Mouse (Mus musculus) MEL (cell line): ENCODE measurements at regions not wholly inside any gene's neighbourhood (a gene's known extent, or its start where the extent isn't known, plus 50 kb on each side); places are given as distances from the start of the nearest gene placed in this dataset.
A peak's percentile ranks its signal among the peaks of the same experiment; 100 is the strongest.

Experiments
- DNase-seq: peaks from one replicate; pipeline ENCODE4 v3.0.0; 2011; ENCODE audit warnings: low read depth, low spot score
- H3K27ac ChIP-seq: 2 replicates; pipeline ENCODE4 v1.5.1; 2012; ENCODE audit warnings: low read depth, mild to moderate bottlenecking, control low read depth, low read length, moderate library complexity; ENCODE audit not compliant: control insufficient read depth
- H3K27me3 ChIP-seq, 2 experiments: fragments of 150-350 bp in 1 of 2; sonication (generic) in 1 of 2; 2 replicates each; pipeline ENCODE4 v1.6.1; 2012; ENCODE audit warnings: low read length in 2 of 2, mild to moderate bottlenecking in 2 of 2, improper control_type of control experiment in 1 of 2, moderate library complexity in 1 of 2; ENCODE audit not compliant: insufficient read depth in 2 of 2, control insufficient read depth in 1 of 2
- H3K36me3 ChIP-seq, 2 experiments: 2 replicates each; pipeline ENCODE4 v1.6.1; 2012 to 2014; ENCODE audit warnings: low read length in 2 of 2, improper control_type of control experiment in 1 of 2, inconsistent platforms in 1 of 2, mild to moderate bottlenecking in 1 of 2; ENCODE audit not compliant: insufficient read depth in 2 of 2, control insufficient read depth in 1 of 2
- H3K4me1 ChIP-seq, 2 experiments: fragments of 150-350 bp in 1 of 2; sonication (generic) in 1 of 2; 2 replicates each; pipeline ENCODE4 v1.6.1; 2012; ENCODE audit warnings: low read length in 2 of 2, improper control_type of control experiment in 1 of 2, mild to moderate bottlenecking in 1 of 2; ENCODE audit not compliant: insufficient read depth in 2 of 2, control insufficient read depth in 1 of 2
- H3K4me3 ChIP-seq, 2 experiments: fragments of 150-350 bp in 1 of 2; sonication (generic) in 1 of 2; 2 replicates each; pipeline ENCODE4 v1.5.1; 2012; ENCODE audit warnings: low read depth in 2 of 2, low read length in 2 of 2, mild to moderate bottlenecking in 2 of 2, moderate library complexity in 2 of 2, control low read depth in 1 of 2, improper control_type of control experiment in 1 of 2; ENCODE audit not compliant: control insufficient read depth in 1 of 2, insufficient read depth in 1 of 2
- H3K79me2 ChIP-seq: 2 replicates; pipeline ENCODE4 v1.6.1; 2012; ENCODE audit warnings: mild to moderate bottlenecking, low read length, moderate library complexity; ENCODE audit not compliant: control insufficient read depth, poor library complexity, insufficient read depth
- H3K9ac ChIP-seq: 2 replicates; pipeline ENCODE4 v1.6.1; 2012; ENCODE audit warnings: low read depth, mild to moderate bottlenecking, control low read depth, low read length, moderate library complexity; ENCODE audit not compliant: control insufficient read depth, poor library complexity, severe bottlenecking
- H3K9me3 ChIP-seq: fragments of 150-350 bp; sonication (generic); replicated peaks from 2 replicates; pipeline ENCODE4 v1.6.1; 2012; ENCODE audit warnings: mild to moderate bottlenecking, low read length, improper control_type of control experiment, moderate library complexity; ENCODE audit not compliant: insufficient read depth
- BHLHE40 ChIP-seq: IDR thresholded peaks from 2 replicates; pipeline ENCODE4 v1.6.1; 2012; ENCODE audit warnings: low read depth, mild to moderate bottlenecking, inconsistent platforms, low read length, improper control_type of control experiment, borderline replicate concordance
- CHD1 ChIP-seq: IDR thresholded peaks from 2 replicates; pipeline ENCODE4 v1.6.1; 2012; ENCODE audit warnings: low read depth, mild to moderate bottlenecking, inconsistent platforms, low read length, improper control_type of control experiment
- CHD2 ChIP-seq: IDR thresholded peaks from 2 replicates; pipeline ENCODE4 v1.6.1; 2011; ENCODE audit warnings: low read length, improper control_type of control experiment
- CTCF ChIP-seq, 3 experiments: IDR thresholded peaks in 2 of 3; conservative IDR thresholded peaks in 1 of 3; 2 replicates each; pipeline ENCODE4 v1.5.1; 2011 to 2012; ENCODE audit warnings: low read length in 3 of 3, low read depth in 2 of 3, mild to moderate bottlenecking in 2 of 3, improper control_type of control experiment in 1 of 3, inconsistent platforms in 1 of 3, mixed read lengths in 1 of 3, moderate library complexity in 1 of 3; ENCODE audit not compliant: control insufficient read depth in 1 of 3, insufficient read depth in 1 of 3, poor library complexity in 1 of 3, severe bottlenecking in 1 of 3
- ELF1 ChIP-seq: IDR thresholded peaks from 2 replicates; pipeline ENCODE4 v1.6.1; 2014; ENCODE audit warnings: low read depth, mild to moderate bottlenecking, inconsistent platforms, low read length, improper control_type of control experiment, moderate library complexity
- EP300 ChIP-seq, 2 experiments: IDR thresholded peaks; 2 replicates each; pipeline ENCODE4 v1.6.1; 2011; ENCODE audit warnings: improper control_type of control experiment in 2 of 2, low read length in 2 of 2, low read depth in 1 of 2, mild to moderate bottlenecking in 1 of 2
- GABPA ChIP-seq: IDR thresholded peaks from 2 replicates; pipeline ENCODE4 v1.6.1; 2012; ENCODE audit warnings: low read depth, mild to moderate bottlenecking, inconsistent platforms, low read length, improper control_type of control experiment, moderate library complexity
- GATA1 ChIP-seq: IDR thresholded peaks from 2 replicates; pipeline ENCODE4 v1.6.1; 2011; ENCODE audit warnings: low read depth, low read length, improper control_type of control experiment
- JUND ChIP-seq: IDR thresholded peaks from 2 replicates; pipeline ENCODE4 v1.6.1; 2011; ENCODE audit warnings: low read depth, mild to moderate bottlenecking, improper control_type of control experiment, low read length
- KAT2A ChIP-seq: conservative IDR thresholded peaks from 2 replicates; pipeline ENCODE4 v1.6.1; 2012; ENCODE audit warnings: low read depth, low read length, improper control_type of control experiment, inconsistent platforms
- MAFK ChIP-seq: IDR thresholded peaks from 2 replicates; pipeline ENCODE4 v1.6.1; 2011; ENCODE audit warnings: low read depth, mild to moderate bottlenecking, low read length, improper control_type of control experiment, borderline replicate concordance
- MAZ ChIP-seq: IDR thresholded peaks from 2 replicates; pipeline ENCODE4 v1.6.1; 2012; ENCODE audit warnings: low read depth, mild to moderate bottlenecking, inconsistent platforms, low read length, improper control_type of control experiment
- MEF2A ChIP-seq: IDR thresholded peaks from 2 replicates; pipeline ENCODE4 v1.6.1; 2014; ENCODE audit warnings: low read depth, mild to moderate bottlenecking, inconsistent platforms, low read length, improper control_type of control experiment; ENCODE audit not compliant: poor library complexity, insufficient replicate concordance, severe bottlenecking; ENCODE audit errors: extremely low read depth
- MXI1 ChIP-seq: IDR thresholded peaks from 2 replicates; pipeline ENCODE4 v1.6.1; 2011; ENCODE audit warnings: mild to moderate bottlenecking, low read depth, low read length, improper control_type of control experiment
- MYB ChIP-seq: IDR thresholded peaks from 2 replicates; pipeline ENCODE4 v1.6.1; 2011; ENCODE audit warnings: mild to moderate bottlenecking, low read depth, low read length, improper control_type of control experiment
- NRF1 ChIP-seq: IDR thresholded peaks from 2 replicates; pipeline ENCODE4 v1.6.1; 2014; ENCODE audit warnings: low read depth, mild to moderate bottlenecking, inconsistent platforms, low read length, improper control_type of control experiment, moderate library complexity; ENCODE audit not compliant: poor library complexity, insufficient read depth, severe bottlenecking
- POLR2A ChIP-seq, 2 experiments: IDR thresholded peaks; 2 replicates each; pipeline ENCODE4 v1.6.1; 2011 to 2012; ENCODE audit warnings: low read length in 2 of 2, mild to moderate bottlenecking in 2 of 2, control low read depth in 1 of 2, improper control_type of control experiment in 1 of 2, low read depth in 1 of 2, moderate library complexity in 1 of 2; ENCODE audit not compliant: control insufficient read depth in 1 of 2, insufficient read depth in 1 of 2, poor library complexity in 1 of 2
- POLR2AphosphoS2 ChIP-seq: IDR thresholded peaks from 2 replicates; pipeline ENCODE4 v1.6.1; 2011; ENCODE audit warnings: low read length, improper control_type of control experiment
- RCOR1 ChIP-seq: IDR thresholded peaks from 2 replicates; pipeline ENCODE4 v1.6.1; 2012; ENCODE audit warnings: low read depth, mild to moderate bottlenecking, inconsistent platforms, low read length, improper control_type of control experiment
- SMC3 ChIP-seq: IDR thresholded peaks from 2 replicates; pipeline ENCODE4 v1.6.1; 2011; ENCODE audit warnings: low read depth, low read length, improper control_type of control experiment
- TAL1 ChIP-seq: IDR thresholded peaks from 2 replicates; pipeline ENCODE4 v1.6.1; 2012; ENCODE audit warnings: mild to moderate bottlenecking, inconsistent platforms, low read length, moderate library complexity, mixed read lengths
- UBTF ChIP-seq: IDR thresholded peaks from 2 replicates; pipeline ENCODE4 v1.6.1; 2012; ENCODE audit warnings: low read depth, mild to moderate bottlenecking, inconsistent platforms, low read length, improper control_type of control experiment, moderate library complexity, borderline replicate concordance; ENCODE audit not compliant: insufficient read depth
- USF1 ChIP-seq: IDR thresholded peaks from 2 replicates; pipeline ENCODE4 v1.6.1; 2014; ENCODE audit warnings: low read depth, mild to moderate bottlenecking, inconsistent platforms, low read length, improper control_type of control experiment, moderate library complexity
- USF2 ChIP-seq, 2 experiments: IDR thresholded peaks; 2 replicates each; pipeline ENCODE4 v1.6.1; 2011 to 2012; ENCODE audit warnings: improper control_type of control experiment in 2 of 2, low read length in 2 of 2, borderline replicate concordance in 1 of 2, inconsistent platforms in 1 of 2, low read depth in 1 of 2, mild to moderate bottlenecking in 1 of 2; ENCODE audit not compliant: insufficient read depth in 1 of 2

DNA sequence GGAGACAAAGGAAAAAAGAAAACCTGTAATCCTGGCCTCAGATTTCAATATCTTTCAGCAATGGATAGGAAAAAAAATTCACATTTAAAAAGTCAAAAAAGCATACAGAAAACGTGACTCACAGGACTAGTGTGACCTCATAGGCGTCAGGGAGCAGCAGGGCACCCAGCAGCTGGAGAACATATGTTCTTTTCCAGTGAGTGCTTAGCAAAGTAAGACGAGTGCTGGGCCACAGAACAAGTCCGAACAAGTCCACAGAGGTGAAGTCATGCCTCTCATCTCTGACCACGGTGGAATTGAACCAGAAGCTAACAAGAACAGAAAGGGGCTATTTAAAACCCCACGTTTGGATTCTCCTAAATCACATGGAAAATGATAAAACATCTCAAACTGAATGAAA, 72.1 kb upstream of the Gli2 start:
- no peaks in the 10 kb centered on the region for H3K4me1 ChIP-seq
- H3K9me3 ChIP-seq: no peaks in the 10 kb centered on the region
- TF ChIP-seq EP300 (IDR thresholded peaks at IDR 0.05; ENCODE audit: low read depth in 1 of 2, low read length in 2 of 2) (no peak), MXI1 (no peak), MYB (no peak), RCOR1 (no peak)
- H3K27ac ChIP-seq: no peak overlapping the region
- H3K79me2 ChIP-seq: no peaks in the 10 kb centered on the region
- H3K9ac ChIP-seq: no peak overlapping the region
- DNase-seq: no peak
- no peaks in the 10 kb centered on the region for H3K36me3 ChIP-seq
- H3K27me3 ChIP-seq: no peaks in the 10 kb centered on the region
- H3K4me3 ChIP-seq: no peak overlapping the region

DNA sequence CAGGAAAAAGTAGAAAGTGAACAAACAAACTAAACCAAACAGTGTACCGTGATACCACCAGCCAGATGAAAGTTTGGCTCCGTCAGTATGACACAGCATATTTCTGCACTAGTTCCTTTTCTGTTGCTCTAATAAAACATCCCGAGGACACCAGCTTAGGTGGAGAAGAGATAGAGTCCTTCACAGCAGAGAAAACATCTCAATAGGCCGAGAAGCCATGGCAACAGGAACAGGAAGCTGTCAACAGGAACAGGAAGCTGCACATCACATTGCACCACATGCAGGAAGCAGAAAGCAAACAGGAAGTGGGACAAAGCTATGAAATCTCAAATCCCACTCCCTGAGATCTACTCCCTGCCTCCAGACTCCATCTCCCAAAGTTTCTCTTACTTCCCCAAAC, 71.4 kb upstream of the Gli2 start:
- Histone ChIP-seq H3K9ac (no peak overlapping the region), H3K27me3 (no peaks in the 10 kb centered on the region), H3K27ac (peak overlapping the region; percentile 34), H3K79me2 (no peaks in the 10 kb centered on the region)
- peak; percentile 47 for DNase-seq
- peak; percentile 73; the same call in 1 of the 2 replicates for TF ChIP-seq ELF1
- no peak for TF ChIP-seq NRF1
- no peak for TF ChIP-seq JUND
- no peak for TF ChIP-seq UBTF
- 0 out of 2 replicates have a peak, but pooled peaks have one; percentile 6 for TF ChIP-seq USF1
- peak; percentile 91 for TF ChIP-seq GABPA
- TF ChIP-seq MYB: no peak
- TF ChIP-seq, all 39 proteins: peak for 3
- H3K36me3 ChIP-seq: no peaks in the 10 kb centered on the region
- no peak overlapping the region for H3K4me3 ChIP-seq
- H3K4me1 ChIP-seq: no peaks in the 10 kb centered on the region
- H3K9me3 ChIP-seq: no peaks in the 10 kb centered on the region

DNA sequence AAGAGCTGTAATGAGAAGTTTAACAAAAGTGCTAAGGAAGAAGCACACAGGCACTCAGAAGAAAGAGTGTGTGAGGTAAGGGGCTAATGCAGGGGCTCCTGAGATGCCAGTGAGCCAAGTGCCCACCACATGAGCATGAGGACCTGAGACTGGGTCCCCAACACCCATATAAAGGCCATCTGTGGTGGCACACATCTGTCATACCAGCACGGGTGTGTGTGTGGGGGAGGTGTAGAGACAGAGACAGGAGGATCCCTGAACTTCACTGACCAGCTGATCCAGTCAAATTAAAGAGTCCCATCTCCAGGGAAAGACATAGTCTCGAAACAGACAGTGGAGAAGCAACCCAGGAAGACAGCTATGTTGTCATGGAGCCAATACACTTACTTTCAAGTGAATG, 70.6 kb upstream of the Gli2 start:
- no peaks in the 10 kb centered on the region for H3K9me3 ChIP-seq
- H3K79me2 ChIP-seq: no peaks in the 10 kb centered on the region
- TF ChIP-seq RCOR1 (no peak), TAL1 (no peak), EP300 (IDR thresholded peaks at IDR 0.05; ENCODE audit: low read depth in 1 of 2, low read length in 2 of 2) (no peak), USF2 (IDR thresholded peaks at IDR 0.05; ENCODE audit: borderline replicate concordance in 1 of 2, insufficient read depth in 1 of 2, low read depth in 1 of 2, low read length in 2 of 2) (no peak), USF1 (no peak), POLR2AphosphoS2 (no peak), GATA1 (no peak), GABPA (no peak), MAZ (no peak), SMC3 (no peak), CHD1 (no peak), MEF2A (no peak), POLR2A (IDR thresholded peaks at IDR 0.05; ENCODE audit: control insufficient read depth in 1 of 2, insufficient read depth in 1 of 2, low read depth in 1 of 2, low read length in 2 of 2, poor library complexity in 1 of 2) (no peak), BHLHE40 (no peak), CHD2 (no peak), MYB (no peak), KAT2A (no peak), MAFK (no peak), NRF1 (no peak), CTCF (IDR thresholded peaks at IDR 0.05 in 2 of 3, conservative IDR thresholded peaks at IDR 0.05 in 1 of 3; ENCODE audit: control insufficient read depth in 1 of 3, insufficient read depth in 1 of 3, low read depth in 2 of 3, low read length in 3 of 3, poor library complexity in 1 of 3, severe bottlenecking in 1 of 3) (no peak)
- no peak overlapping the region for H3K9ac ChIP-seq
- H3K27ac ChIP-seq: no peak overlapping the region
- no peaks in the 10 kb centered on the region for H3K36me3 ChIP-seq
- H3K4me3 ChIP-seq: no peak overlapping the region
- DNase-seq: no peak
- no peaks in the 10 kb centered on the region for H3K4me1 ChIP-seq
- no peaks in the 10 kb centered on the region for H3K27me3 ChIP-seq
